Mouse (Mus musculus) spleen, adult 2 months (tissue): ENCODE data around the gene Gadl1.

Experiments
- CTCF ChIP-seq: fragments of 200-500 bp; IDR thresholded peaks from 2 replicates; pipeline ENCODE4 v1.5.1; 2011; ENCODE audit warnings: mild to moderate bottlenecking, inconsistent platforms; ENCODE audit not compliant: insufficient read depth, insufficient read length, insufficient replicate concordance; ENCODE audit errors: extremely low read depth
- POLR2A ChIP-seq: fragments of 200-500 bp; IDR thresholded peaks from 2 replicates; pipeline ENCODE4 v1.6.1; 2011; ENCODE audit warnings: low read depth, low read length, inconsistent platforms

GRCm38 (mm10) chr9:115867277-115867676 is 42.0 kb upstream of the Gadl1 start:
- TF ChIP-seq CTCF, result no peak
- no peak for TF ChIP-seq POLR2A
